10 mouse cellular contexts compared by ENCODE assay signal in the genomic region with DNA sequence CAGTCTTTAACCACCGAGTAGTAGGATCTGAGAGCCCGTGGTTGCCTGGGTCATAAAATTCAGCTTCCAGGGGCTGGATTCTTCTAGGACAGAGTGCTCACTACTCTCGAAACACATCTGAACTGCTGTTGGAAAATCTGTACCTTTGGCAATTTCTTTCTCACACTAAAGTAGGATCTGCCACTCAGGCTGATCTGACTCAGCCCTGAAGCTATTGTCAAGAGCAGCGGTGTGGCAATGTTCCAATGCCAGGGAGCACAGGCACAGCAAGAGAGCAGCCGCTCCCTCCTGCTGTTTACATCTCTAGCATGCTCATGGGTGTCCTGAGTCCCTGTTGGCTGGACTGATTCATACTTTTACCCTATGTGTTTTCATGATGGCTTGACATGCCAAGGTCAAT.
A peak's percentile ranks its signal among the peaks of the same experiment; 100 is the strongest.
DNase-seq lines count a peak whose midpoint lies in the region; ATAC-seq and TF ChIP-seq lines count a peak whose summit lies in the region.
"Had no signal": no experiment of that assay in that cellular context is flagged by ENCODE, and none has a peak within 500 bp of the region (broad histone marks: within the 10 kb centered on the region; RNA-seq: fewer than 3 reads in every experiment).

No protein-coding gene starts in this region.

- no peak overlapping the region for H3K4me2 ChIP-seq in embryonic facial prominence, embryonic 12.5 days (replicated peaks)
- H3K4me2 ChIP-seq in limb, embryonic 13.5 days (replicated peaks), result no peak overlapping the region
- no peak overlapping the region for H3K4me2 ChIP-seq in liver, embryonic 11.5 days

- no peaks in the 10 kb centered on the region for H3K27me3 ChIP-seq in heart, adult 2 months (ENCODE audit: control insufficient read depth, insufficient read depth, low read length)
- H3K27me3 ChIP-seq in embryonic facial prominence, embryonic 12.5 days, result no peaks in the 10 kb centered on the region
- H3K27me3 ChIP-seq in limb, embryonic 13.5 days, result no peaks in the 10 kb centered on the region
- no peaks in the 10 kb centered on the region for H3K27me3 ChIP-seq in liver, embryonic 11.5 days (replicated peaks; ENCODE audit: control insufficient read depth, insufficient read depth, low read length)

- TF ChIP-seq EP300 in heart, adult 2 months (IDR thresholded peaks at IDR 0.05; ENCODE audit: insufficient read depth, low read depth, low read length), result 0 out of 2 replicates have a peak, but pooled peaks have one; percentile 19

- TF ChIP-seq POLR2A in heart, adult 2 months (IDR thresholded peaks at IDR 0.05; ENCODE audit: insufficient read depth, low read depth, low read length), result no peak

- 37% methylated on average over 5 of the region's 5 CpGs for WGBS in heart, adult 2 months
- 80% methylated on average over 5 of the region's 5 CpGs for WGBS in embryonic facial prominence, embryonic 12.5 days
- WGBS in limb, embryonic 13.5 days, result 43% methylated on average over 5 of the region's 5 CpGs
- 80% methylated on average over 5 of the region's 5 CpGs for WGBS in liver, embryonic 11.5 days

- H3K36me3 ChIP-seq in heart, adult 2 months (ENCODE audit: control insufficient read depth, insufficient read depth, low read length), result peaks cover 20% of the 10 kb centered on the region
- H3K36me3 ChIP-seq in embryonic facial prominence, embryonic 12.5 days, result no peaks in the 10 kb centered on the region
- no peaks in the 10 kb centered on the region for H3K36me3 ChIP-seq in limb, embryonic 13.5 days
- no peaks in the 10 kb centered on the region for H3K36me3 ChIP-seq in liver, embryonic 11.5 days (ENCODE audit: control insufficient read depth, insufficient read depth, low read length)

- no peak for TF ChIP-seq CTCF in heart, adult 2 months (IDR thresholded peaks at IDR 0.05)

- ATAC-seq in embryonic facial prominence, embryonic 12.5 days (ENCODE audit: insufficient number of reproducible peaks, insufficient read depth, low FRiP score, low TSS enrichment), result no peak
- ATAC-seq in limb, embryonic 13.5 days (ENCODE audit: low FRiP score, low read depth), result no peak
- ATAC-seq in liver, embryonic 11.5 days (replicated peaks; ENCODE audit: low FRiP score), result no peak

- H3K9me3 ChIP-seq in embryonic facial prominence, embryonic 12.5 days, result no peaks in the 10 kb centered on the region
- no peaks in the 10 kb centered on the region for H3K9me3 ChIP-seq in limb, embryonic 13.5 days
- no peaks in the 10 kb centered on the region for H3K9me3 ChIP-seq in liver, embryonic 11.5 days (ENCODE audit: control insufficient read depth, low read length)

- peaks cover 49% of the 10 kb centered on the region for H3K4me1 ChIP-seq in heart, adult 2 months (ENCODE audit: control insufficient read depth, insufficient read depth, low read length)
- peaks cover 38% of the 10 kb centered on the region for H3K4me1 ChIP-seq in embryonic facial prominence, embryonic 12.5 days
- H3K4me1 ChIP-seq in limb, embryonic 13.5 days, result peaks cover 61% of the 10 kb centered on the region
- H3K4me1 ChIP-seq in liver, embryonic 11.5 days (replicated peaks; ENCODE audit: control insufficient read depth, insufficient read depth, low read length), result peaks cover 26% of the 10 kb centered on the region

- H3K4me3 ChIP-seq in heart, adult 2 months, result no peak overlapping the region
- no peak overlapping the region for H3K4me3 ChIP-seq in embryonic facial prominence, embryonic 12.5 days
- H3K4me3 ChIP-seq in limb, embryonic 13.5 days, result no peak overlapping the region
- H3K4me3 ChIP-seq in liver, embryonic 11.5 days (ENCODE audit: low read depth, low read length), result no peak overlapping the region

- DNase-seq in heart, adult 2 months, result peak in 1 of 2 experiments; percentile 62
- no peak for DNase-seq in heart, postnatal 25 days (ENCODE audit: low spot score)
- DNase-seq in 3T3-L1 (ENCODE audit: low read depth, low spot score), result peak; percentile 96
- no peak for DNase-seq in retina, postnatal 1 day
- DNase-seq in cerebellum, postnatal 14 days, result no peak
- DNase-seq in liver, embryonic 11.5 days (ENCODE audit: low spot score), result no peak
- DNase-seq: cerebellum, adult 8-10 months; layer of hippocampus, adult 9-11 months had no signal

- H3K79me2 ChIP-seq in heart, adult 2 months (replicated peaks; ENCODE audit: control insufficient read depth, insufficient read depth, low read length), result no peaks in the 10 kb centered on the region

- H3K9ac ChIP-seq in heart, adult 2 months (ENCODE audit: low read depth, low read length), result no peak overlapping the region
- H3K9ac ChIP-seq in embryonic facial prominence, embryonic 12.5 days, result no peak overlapping the region
- no peak overlapping the region for H3K9ac ChIP-seq in limb, embryonic 13.5 days
- H3K9ac ChIP-seq in liver, embryonic 11.5 days (ENCODE audit: low read depth, low read length), result no peak overlapping the region

- peak overlapping the region; percentile 90 for H3K27ac ChIP-seq in heart, adult 2 months
- H3K27ac ChIP-seq in embryonic facial prominence, embryonic 12.5 days, result peak overlapping the region; percentile 80; the same call in 1 of the 2 replicates
- H3K27ac ChIP-seq in limb, embryonic 13.5 days, result peak overlapping the region; percentile 87; the same call in 1 of the 2 replicates
- H3K27ac ChIP-seq in liver, embryonic 11.5 days (ENCODE audit: low read depth, low read length), result no peak overlapping the region

- intact Hi-C loops in heart, adult 2 months (cut with DNase I), result loop anchor here (2.0 kb wide), 1 partner anchor 69 kb away; no protein-coding TSS in a partner anchor
- intact Hi-C loops in heart, postnatal 25 days (cut with DNase I), result loop anchor here (2.0 to 5.0 kb wide), 2 partner anchors 17 to 205 kb away; partner anchors contain the start of gene Zfp36l1
